Mouse (Mus musculus) kidney, postnatal 10 days (tissue): ENCODE measurements around the gene Cyp3a13.
A peak's percentile ranks its signal among the peaks of the same experiment; 100 is the strongest.
"Not testable (repeated sequence)": the region's sequence is repeated elsewhere in the genome, so short reads cannot be mapped to it uniquely, and the experiment has no call there.

Source experiments
- DNase-seq: peaks from one replicate; pipeline ENCODE4 v3.0.0; 2021; ENCODE audit warnings: mixed read lengths

Gene Cyp3a13

GRCm38 (mm10) chr5:137871644-137872380 is 49.6 kb downstream of the Cyp3a13 start, which contains the start of gene Pilrb2:
Gene Pilrb2, minus strand, starts transcription at chr5:137871815.
- not testable (repeated sequence) for DNase-seq

- DNase-seq: not testable (repeated sequence)
Observed at GRCm38 (mm10) chr5:137868600-137868999, 52.8 kb downstream of the Cyp3a13 start.

GRCm38 (mm10) chr5:137864008-137864407 is 57.4 kb downstream of the Cyp3a13 start:
- not testable (repeated sequence) for DNase-seq

GRCm38 (mm10) chr5:137857960-137858710 is 63.3 kb downstream of the Cyp3a13 start, which contains the start of gene Pilrb1:
Gene Pilrb1, minus strand, starts transcription at chr5:137858106.
- DNase-seq: not testable (repeated sequence)

- DNase-seq: peak; percentile 19
Observed at GRCm38 (mm10) chr5:137856870-137857269, 64.5 kb downstream of the Cyp3a13 start.

GRCm38 (mm10) chr5:137854907-137855306 is 66.5 kb downstream of the Cyp3a13 start:
- DNase-seq: not testable (repeated sequence)

- DNase-seq: not testable (repeated sequence)
Observed at GRCm38 (mm10) chr5:137850313-137850712, 71.1 kb downstream of the Cyp3a13 start.
